Mouse (Mus musculus) T-helper 17 cell (primary cell): ENCODE results near the gene Jmjd8.
"Not testable (repeated sequence)": the region's sequence is repeated elsewhere in the genome, so short reads cannot be mapped to it uniquely, and the experiment has no call there.

Experiments used
- in situ Hi-C, 2 experiments: fragments of 300-600 bp; cut with MboI, MseI; formaldehyde crosslinking; loops; 1 replicate in 1 of 2; 2 replicates in 1 of 2; pipeline ENCODE4 v1.15.1; 2025; ENCODE audit warnings: high pct_unique_total_duplicates in 2 of 2

The Jmjd8 gene

DNA sequence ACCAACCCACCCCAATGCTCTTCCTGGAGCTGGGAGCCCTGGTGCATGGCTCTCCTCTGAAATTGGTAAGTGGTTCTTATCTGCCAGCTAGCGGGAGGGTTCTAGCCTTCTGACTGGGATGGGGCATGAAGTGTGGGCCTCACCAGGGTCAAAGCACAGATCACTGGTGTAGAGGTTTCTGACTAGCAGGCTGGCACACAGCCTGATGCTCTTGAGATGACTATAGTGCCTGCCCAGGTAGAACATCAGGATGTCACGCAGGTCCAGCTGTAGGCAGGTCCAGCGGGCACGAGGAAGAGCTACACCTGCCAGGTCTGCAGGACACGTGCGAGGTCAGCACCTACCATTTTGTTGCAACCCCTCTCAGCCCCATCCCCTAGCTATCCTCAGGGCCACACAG lies 31.6 kb downstream of the Jmjd8 start:
- in situ Hi-C loops: no loop called here

DNA sequence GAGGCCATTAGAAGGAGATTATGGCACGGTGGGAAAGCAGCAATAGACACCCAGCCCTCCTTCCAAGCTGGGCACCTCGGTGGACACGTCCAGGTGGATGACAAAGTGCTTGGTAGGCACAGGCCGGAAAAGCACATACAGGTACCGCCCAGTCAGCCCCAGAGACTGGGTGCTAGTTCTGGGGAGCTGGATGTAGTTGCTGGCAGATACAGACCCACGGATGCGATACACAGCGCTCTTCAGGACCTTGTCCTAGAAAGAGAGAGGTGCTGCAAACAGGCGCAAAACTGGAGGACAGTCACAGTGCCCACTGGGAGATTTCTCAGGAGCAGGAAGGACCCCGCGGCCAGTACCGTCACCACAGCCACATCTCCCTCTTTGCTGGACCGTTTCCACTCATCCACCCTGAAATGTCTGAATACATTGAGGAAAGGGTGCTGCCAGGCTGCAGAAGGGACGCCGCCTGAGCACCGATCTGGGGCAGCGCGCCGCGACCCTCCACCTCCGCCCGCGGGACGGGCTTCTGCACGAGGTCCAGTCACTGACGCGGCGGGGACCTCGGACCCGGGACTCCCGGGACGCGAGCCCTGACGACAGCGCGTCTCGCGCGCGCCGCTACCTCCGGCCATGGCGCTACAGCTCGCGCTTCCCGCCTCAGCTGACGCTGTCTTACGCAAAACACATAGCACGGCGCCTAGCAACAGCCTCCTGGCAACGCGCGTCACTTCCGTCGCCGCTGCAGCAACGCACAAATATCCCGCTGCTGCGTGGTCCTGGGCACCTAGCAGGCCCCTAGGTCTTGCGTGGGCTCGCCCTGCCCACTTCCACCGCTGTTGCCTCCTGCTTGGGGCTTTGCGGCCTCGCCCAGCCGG lies 32.4 kb downstream of the Jmjd8 start, which contains the start of gene Wdr90:
Wdr90 (minus strand) TSS at position 670 of the 872 bp plus-strand sequence.
- in situ Hi-C loops: no loop called here

DNA sequence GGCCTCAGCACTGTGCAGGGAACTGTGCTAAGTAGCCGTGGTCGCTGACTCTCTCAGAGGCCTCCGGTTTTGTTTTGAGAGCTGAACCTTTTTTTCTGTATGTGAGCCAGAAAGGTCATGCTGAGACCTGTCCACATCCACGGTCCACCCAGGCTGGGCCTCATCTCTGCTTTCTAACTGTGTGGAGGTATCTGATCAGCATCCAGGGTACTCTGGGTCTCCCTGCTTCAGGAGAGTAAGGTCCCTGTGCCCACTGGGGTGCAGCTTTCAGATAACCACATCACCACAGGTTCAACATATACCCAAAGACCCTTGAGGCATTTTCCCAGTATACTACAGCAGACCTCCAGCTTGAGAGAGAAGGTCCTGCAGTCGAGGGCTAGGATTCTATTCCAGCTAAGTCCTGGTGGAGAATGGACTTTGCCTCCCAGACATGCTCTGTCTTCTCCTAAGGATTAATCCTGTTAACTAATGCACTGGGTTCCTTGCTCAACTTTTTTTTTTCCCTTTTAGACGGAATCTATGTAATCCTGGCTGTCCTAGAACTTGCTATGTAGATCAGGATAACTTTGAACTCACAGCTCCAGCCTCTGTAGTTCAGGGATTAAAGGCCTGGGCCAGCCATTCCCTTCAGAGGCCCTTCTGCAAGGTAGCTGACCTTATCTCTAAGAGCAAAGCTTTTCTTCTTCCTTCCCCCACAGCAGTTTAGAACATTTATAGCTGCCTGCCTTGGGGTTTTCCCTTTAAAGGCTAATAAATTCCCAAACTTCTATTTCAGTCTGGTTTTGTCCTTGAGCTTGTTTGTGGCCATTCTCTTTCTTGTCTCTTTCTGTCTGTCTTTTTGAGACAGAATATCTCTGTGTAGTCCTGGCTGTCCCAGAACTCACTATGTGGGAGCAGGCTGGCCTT lies 33.3 kb downstream of the Jmjd8 start:
- in situ Hi-C loops: no loop called here

DNA sequence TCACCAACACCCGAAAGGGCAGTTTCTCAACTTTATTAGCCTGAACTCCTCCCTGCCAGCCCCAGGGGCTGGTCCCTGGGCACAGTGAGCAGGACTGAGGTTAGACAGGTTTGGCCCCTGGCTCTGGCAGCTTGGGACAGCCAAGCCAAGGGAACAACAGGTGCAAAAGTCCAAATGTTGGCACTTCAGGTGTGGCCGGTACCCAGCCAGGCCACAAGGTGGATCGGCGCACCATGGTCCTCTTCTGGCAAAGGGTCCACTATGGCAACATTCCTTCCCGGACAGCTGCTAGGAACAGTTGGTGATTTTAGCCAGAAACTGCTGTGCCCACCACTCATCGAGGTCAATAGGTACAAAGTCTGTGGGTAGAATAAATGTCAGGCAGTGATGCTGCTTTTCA lies 35.0 kb downstream of the Jmjd8 start:
- in situ Hi-C loops: no loop called here

DNA sequence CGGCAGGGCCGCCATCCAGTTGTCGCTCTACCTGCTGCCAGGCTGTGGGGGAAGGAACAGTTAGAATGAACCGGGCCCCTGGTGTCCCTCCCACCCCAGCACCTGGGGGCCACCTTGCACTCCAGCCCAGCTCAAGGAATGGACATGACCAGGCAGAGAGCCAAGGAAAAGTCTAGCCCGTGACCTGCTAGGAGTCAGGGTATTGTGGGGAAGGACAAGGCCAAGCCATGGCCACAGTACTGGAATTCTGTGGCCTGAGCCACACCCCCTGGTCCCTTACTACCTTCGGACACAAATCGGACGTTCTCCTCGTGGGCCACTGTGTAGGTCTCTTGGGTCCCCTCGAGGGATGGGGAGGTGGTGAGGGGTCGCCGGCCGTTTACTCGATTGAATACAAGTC lies 35.6 kb downstream of the Jmjd8 start:
- in situ Hi-C loops: no loop called here

DNA sequence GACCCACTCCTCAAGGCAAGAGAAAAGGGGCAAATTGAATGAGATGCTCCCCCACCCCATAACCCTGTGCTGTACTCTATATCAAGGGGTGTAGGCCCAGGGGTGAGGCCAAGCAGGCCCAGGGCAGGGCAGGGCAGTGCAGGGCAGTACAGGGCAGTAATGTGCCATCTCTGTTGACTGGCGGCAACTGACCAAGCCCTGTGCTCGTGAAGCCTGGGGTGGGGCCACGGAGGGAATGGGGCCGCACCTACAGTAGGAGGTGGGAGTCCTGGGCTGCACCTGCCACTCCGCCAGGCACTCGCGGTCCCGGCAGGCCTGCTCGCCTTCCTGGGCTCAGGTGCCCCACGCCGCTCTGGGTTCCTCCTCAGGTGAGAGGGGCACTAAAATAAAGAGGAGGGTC lies 36.6 kb downstream of the Jmjd8 start:
- in situ Hi-C loops: no loop called here

DNA sequence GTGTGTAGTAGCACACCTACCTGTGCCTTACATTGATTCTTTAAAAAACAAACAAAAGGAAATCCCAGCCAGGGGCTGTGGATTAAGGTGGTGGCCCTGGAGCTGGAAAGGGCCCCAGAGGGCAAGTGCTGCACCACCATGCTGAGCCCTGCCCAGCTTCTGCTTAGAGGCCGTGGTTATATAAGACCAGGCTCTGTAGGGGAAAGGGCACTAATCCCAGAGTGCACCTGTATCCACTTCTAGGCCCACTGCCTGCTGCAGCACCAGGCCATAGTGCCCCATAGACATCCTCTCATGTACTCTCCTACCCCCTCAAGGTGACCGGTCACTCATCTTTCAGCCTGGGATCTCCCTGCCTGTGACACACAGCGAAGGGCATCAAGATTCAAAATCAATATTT lies 37.5 kb downstream of the Jmjd8 start:
- in situ Hi-C loops: no loop called here

DNA sequence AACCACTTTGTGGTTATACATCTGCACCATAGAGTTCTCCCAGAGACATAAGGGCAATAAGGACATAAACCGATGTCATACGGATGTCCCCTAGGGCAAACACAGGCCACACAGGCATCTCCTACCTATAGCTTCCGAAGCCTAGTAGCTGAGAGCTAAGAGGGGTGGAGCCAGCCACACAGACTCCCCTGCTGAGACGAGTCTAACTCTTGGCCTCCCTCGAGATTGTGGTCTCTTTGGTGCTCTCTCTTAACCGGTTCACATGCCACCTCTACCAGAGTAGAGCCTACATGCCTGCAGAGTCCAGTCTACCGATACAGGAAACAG lies 38.8 kb downstream of the Jmjd8 start:
- in situ Hi-C loops: no loop called here

DNA sequence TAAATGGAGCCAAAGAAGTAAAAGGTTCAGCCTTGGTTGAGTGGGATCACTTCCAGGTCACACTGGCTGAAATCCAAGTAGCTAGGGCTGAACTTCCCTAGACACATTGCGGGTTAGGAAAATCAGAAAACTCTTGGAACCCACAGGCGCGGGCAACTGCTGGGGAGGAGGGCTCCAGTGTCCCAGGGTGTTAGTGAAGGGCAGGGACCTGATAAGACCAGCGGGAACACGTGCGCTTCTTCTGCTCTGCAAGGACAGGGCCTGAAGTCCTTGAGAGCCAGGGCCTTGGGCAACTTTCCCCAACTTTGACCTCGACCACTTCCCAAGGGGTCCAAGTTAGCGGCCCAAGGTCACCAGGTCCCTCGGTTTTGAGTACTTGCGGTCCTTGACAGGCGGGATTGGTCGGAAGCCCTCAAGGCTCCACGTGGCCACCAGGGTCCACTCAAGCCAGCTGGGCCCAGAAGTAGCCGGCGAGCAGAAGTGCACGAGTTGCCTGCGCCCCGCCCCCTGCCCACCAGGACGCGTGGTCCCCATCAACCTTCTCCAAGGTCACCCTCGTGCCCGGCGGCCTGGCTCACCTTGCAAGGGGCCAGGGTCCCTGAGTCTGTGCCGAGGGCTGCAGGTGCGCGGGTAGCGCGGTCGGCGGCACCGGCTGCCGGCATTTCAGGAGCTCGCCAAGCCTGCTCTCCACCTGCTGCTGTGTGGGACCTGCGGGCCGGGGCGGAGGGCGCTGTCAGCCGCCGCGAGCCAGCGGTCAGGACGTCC lies 39.4 kb downstream of the Jmjd8 start:
- in situ Hi-C loops: no loop called here

DNA sequence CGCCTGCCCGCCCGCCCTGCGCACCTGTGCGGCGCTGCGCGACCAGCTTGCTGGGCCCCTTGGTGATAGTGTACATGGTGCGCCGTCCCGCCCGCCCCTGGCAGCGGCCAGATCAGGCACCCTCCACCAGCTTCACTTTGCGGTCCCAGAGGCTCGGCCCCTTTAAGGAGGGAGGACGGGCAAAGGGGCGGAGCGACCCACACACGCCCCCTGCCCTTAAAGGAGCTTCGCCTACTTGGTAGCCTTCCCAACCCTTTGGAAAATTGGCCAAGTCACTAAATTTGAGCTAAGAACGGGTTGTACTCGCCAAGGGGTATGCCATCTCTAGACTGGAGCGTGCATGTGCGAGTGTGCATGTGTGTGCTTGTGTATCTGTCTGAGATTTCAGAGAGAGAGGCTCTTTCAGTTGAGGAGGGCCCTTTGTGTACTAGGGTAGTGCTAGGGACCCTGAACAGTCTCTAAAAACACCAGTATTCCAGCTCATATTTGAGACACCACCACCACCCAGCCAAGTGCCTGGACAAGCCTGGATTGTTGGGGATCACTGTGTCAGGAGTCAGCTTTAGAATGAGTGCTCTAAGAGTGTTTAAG lies 40.0 kb downstream of the Jmjd8 start, which contains the start of gene Mcrip2:
Mcrip2 (minus strand) TSS at position 164 of the 591 bp plus-strand sequence.
- in situ Hi-C loops: no loop called here

DNA sequence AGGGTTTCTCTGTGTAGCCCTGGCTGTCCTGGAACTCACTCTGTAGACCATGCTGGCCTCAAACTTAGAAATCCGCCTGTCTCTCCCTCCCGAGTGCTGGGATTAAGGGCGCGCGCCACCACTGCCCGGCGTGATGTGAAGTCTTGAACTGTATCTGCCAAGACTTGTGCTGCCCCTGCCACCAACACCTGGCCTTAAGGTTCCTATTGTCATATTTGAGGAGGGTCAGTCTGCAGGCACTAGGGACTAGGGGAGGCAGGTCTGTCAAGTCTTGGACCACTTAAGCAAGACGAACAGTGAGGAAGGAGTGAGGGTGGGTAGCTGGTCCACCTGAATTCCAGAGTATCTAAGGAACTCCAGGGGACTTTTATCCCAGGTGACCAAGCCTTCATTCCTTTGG lies 40.8 kb downstream of the Jmjd8 start:
- in situ Hi-C loops: no loop called here

DNA sequence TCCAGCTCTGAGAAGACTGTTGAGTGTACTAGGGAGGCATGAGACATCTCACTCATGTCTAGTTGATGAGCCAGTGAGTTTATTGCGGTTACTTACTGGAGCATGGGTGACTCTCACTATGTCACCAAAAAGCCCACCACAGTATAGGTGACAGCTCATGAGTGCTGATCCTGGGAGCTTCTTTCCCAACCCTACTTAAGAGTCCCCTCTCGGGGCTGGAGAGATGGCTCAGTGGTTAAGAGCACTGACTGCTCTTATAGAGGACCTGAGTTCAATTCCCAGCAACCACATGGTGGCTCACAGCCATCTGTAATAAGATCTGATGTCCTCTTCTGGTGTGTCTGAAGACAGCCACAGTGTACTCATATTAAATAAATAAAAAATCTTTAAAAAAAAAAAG lies 41.3 kb downstream of the Jmjd8 start:
- in situ Hi-C loops: no loop called here

DNA sequence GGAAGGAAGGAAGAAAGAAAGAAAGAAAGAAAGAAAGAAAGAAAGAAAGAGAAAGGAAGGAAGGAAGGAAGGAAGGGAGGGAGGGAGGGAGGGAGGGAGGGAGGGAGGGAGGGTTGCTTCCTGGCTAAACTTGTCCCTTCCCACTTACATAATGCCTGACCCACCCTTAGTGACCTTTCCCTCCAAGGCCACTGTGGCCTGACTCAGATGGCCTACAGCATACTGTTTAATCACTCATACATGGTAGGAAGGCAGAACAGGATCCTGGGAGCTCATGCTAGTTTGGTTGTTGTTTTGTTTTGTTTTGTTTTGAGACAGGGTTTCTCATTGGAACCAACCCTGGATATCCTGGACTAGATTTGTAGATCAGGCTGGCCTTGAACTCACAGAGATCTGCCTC lies 42.9 kb downstream of the Jmjd8 start:
- in situ Hi-C loops: not testable (repeated sequence)

DNA sequence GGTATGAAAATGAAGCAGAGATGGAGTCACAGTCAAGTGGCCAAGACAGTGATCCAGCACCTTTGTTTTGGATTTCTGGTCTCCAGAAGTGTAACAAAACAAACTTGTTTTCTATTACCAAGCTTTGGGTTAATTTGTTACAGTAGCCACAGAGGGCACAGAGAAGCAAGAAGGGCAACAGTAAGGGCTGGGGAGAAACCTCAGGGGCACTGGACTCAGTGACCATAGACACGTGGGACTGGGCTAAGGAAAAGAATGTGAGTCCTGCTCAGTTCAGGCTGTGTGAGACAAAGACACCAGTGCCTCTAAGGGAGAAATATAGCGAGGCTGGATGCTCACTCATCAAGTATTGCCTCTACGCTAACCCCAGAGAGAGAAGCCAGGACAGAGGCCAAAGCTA lies 44.0 kb downstream of the Jmjd8 start:
- in situ Hi-C loops: no loop called here

DNA sequence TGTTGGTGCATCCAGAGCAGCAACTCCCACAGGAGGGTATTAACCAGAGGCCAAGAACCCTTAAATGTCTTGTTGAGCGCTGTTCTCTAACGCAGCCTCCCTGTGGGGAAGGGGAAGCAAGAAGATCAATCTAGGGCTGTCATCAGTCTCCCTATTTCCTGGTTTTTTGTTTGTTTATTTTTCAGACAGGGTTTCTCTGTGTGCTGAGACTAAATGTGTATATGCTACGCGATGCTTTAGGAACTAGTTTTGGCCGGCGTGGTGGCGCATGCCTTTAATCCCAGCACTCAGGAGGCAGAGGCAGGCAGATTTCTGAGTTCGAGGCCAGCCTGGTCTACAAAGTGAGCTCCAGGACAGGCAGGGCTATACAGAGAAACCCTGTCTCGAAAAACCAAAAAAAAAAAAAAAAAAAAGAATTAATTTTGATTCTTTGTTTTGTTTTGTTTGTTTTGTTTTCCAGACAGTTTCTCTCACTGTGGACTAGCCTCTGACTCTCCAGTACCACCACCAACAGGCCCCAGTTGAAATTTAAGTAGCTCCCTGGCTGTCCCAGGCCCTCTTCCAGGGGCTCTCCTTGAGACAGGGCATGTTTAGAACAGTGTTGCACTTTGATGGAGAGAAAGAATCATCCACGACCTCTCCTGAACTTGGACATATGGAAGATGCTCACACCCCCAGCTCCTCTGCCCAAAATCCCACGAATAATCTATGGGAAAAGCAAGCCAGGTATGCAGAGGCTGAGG lies 44.9 kb downstream of the Jmjd8 start:
- in situ Hi-C loops: no loop called here

DNA sequence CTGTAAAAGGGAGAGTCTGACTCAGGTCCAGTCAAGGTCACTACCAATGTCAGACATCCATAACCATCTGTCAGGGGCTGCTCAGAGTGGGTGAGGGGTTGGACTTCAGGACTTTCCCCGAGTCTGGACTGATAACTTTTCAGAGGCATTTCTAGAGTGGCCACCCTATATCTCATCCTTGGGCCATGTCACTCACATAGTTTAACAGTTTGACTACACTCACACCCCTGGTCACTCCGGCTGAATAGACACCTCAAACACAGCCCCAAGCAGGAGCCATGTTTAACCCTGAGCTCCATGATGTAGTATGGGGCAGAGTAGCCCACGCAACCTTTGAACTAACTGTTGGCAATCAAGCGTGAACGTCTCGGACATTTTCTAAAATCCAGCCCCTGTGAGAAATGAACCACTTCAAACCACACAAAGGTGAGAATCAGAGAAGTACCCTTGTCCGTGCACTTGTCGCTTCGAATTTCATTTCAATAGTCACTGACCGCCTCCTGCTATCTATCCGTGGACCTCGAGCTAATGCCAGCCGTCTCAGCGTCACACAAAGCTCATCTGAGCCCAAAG lies 45.6 kb downstream of the Jmjd8 start:
- in situ Hi-C loops: no loop called here

DNA sequence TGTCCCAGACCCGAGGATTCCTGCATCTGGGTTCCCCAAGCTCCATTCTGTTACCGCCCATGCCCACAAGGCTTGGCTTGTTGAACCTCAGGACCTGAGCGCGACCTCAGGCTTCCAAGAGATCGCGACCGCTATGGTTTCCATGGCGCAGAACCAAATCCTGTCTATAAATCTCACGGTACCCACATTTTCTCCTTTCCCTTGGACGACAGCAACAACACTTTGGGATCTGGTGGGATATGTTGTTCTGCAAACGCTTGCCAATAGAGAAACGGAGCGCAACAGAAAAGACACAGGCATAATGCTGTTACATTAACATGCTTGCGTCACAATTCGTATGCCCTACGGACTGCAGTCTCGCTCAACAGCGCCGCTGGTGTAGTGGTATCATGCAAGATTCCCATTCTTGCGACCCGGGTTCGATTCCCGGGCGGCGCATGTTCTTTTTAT lies 46.1 kb downstream of the Jmjd8 start, which contains the start of gene Mettl26:
Mettl26 (plus strand) TSS at position 354 of the 450 bp plus-strand sequence.
- in situ Hi-C loops: no loop called here

DNA sequence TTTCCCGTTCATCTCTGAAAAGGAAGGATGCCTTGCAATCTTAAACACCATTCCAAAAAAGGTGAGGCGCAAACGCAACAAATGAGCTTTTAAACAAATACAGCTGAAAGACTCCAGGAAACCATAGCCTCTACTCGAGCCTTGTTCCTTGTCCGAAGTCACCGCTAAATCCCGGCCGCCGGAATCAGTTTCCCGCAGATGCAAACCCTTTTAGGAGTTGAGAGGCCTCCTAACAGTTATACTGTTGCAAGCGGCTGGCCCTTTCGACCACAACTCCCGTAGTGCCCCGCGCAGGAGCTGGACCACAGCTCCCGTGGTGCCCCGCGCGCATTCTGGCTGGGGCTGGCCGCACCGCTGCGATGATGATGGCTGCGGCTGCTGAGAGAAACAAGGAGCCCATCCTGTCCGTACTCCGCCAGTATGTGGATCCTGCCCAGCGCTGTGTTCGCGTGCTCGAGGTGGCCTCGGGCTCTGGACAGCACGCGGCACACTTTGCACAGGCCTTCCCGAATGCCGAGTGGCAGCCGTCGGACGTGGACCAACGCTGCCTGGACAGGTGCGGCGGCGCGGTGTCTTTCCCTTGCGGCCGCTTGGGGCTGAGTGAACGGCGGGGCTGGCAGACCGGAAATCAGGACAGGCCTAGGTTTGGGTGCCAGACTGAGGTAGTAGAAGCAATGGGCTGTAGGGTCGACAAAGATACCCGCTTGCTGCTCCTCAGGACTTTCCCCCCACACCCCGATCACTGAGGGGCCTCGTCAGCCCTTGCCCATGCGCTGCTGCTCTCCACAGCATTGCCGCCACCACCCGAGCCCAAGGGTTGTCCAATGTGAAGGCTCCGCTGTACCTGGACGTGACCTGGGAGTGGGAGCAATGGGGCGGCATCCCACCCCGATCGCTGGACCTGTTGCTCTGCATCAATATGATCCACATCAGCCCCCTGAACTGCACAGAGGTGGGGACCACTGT lies 46.8 kb downstream of the Jmjd8 start:
- in situ Hi-C loops: no loop called here

DNA sequence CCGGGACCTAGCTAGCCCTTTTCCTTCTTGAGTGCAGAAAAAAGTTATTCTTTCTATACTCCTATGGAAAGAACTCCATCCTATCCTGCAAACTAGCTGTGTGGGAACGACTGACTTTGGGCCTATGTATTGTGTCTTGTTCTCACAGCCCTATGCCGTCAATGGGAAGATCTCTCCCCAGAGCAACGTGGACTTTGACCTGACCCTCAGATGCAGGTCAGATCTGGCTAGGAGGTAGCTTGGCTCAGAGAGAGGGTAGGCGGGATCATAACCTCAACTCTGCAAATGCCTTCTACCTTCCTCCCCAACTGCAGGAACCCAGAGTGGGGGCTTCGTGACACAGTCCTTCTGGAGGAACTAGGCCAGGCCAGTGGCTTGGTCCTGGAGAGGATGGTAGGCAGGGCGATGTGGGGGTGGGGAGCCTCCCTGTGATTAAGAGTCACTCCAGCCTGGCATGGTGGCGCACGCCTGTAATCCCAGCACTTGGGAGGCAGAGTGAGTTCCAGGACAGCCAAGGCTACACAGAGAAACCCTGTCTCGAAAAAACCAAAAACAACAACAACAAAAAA lies 47.8 kb downstream of the Jmjd8 start:
- in situ Hi-C loops: no loop called here
